Mouse (Mus musculus) liver, embryonic 14.5 days (tissue): ENCODE measurements at regions not wholly inside any gene's neighbourhood (a gene's known extent, or its start where the extent isn't known, plus 50 kb on each side); places are given as distances from the start of the nearest gene placed in this dataset.

ENCODE experiments used
- ATAC-seq: fragments of 200-750 bp; cut with Nextera tagmentation; 2 replicates; pipeline ENCODE4 v1.8.0; 2017; ENCODE audit warnings: moderate number of reproducible peaks, mild to moderate bottlenecking, moderate library complexity; ENCODE audit not compliant: insufficient read depth
- DNase-seq, 3 experiments: peaks; one replicate each; pipeline ENCODE4 v3.0.0-alpha.2; 2012 to 2013; ENCODE audit warnings: low read depth in 3 of 3, low spot score in 3 of 3
- H3K27ac ChIP-seq: fragments of 300-500 bp; sonication (generic); 2 replicates; pipeline ENCODE4 v1.5.1; 2014; ENCODE audit warnings: moderate library complexity, mild to moderate bottlenecking, control low read depth, inconsistent platforms
- H3K27me3 ChIP-seq: fragments of 300-500 bp; sonication (generic); 2 replicates; pipeline ENCODE4 v1.6.1; 2014; ENCODE audit warnings: mild to moderate bottlenecking, low read length, moderate library complexity; ENCODE audit not compliant: control insufficient read depth, insufficient read depth
- H3K36me3 ChIP-seq: fragments of 300-500 bp; sonication (generic); replicated peaks from 2 replicates; pipeline ENCODE4 v1.6.1; 2014; ENCODE audit warnings: low read depth; ENCODE audit not compliant: control insufficient read depth, insufficient read depth
- H3K4me1 ChIP-seq, 2 experiments: fragments of 200-500 bp in 1 of 2; fragments of 300-500 bp in 1 of 2; sonication (generic) in 1 of 2; replicated peaks; 2 replicates each; pipeline ENCODE4 v1.6.1; 2012 to 2014; ENCODE audit warnings: antibody characterized with exemption in 1 of 2, inconsistent platforms in 1 of 2, low read length in 1 of 2; ENCODE audit not compliant: control insufficient read depth in 2 of 2, insufficient read depth in 2 of 2
- H3K4me2 ChIP-seq: fragments of 300-500 bp; sonication (generic); 2 replicates; pipeline ENCODE4 v1.6.1; 2014; ENCODE audit warnings: low read depth, mild to moderate bottlenecking, control low read depth, moderate library complexity
- H3K4me3 ChIP-seq, 2 experiments: fragments of 200-500 bp in 1 of 2; fragments of 300-500 bp in 1 of 2; sonication (generic) in 1 of 2; 2 replicates each; pipeline ENCODE4 v1.5.1; 2012 to 2014; ENCODE audit warnings: low read depth in 2 of 2, low read length in 2 of 2, mild to moderate bottlenecking in 2 of 2, control low read depth in 1 of 2, inconsistent platforms in 1 of 2, moderate library complexity in 1 of 2; ENCODE audit not compliant: insufficient read depth in 1 of 2
- H3K9ac ChIP-seq: fragments of 300-500 bp; sonication (generic); replicated peaks from 2 replicates; pipeline ENCODE4 v1.6.1; 2014; ENCODE audit warnings: mild to moderate bottlenecking, control low read depth, moderate library complexity
- H3K9me3 ChIP-seq: fragments of 300-500 bp; sonication (generic); 2 replicates; pipeline ENCODE4 v1.6.1; 2016; ENCODE audit warnings: low read length, mixed read lengths; ENCODE audit not compliant: control insufficient read depth
- CTCF ChIP-seq: IDR thresholded peaks from 2 replicates; pipeline ENCODE4 v1.5.1; 2016; ENCODE audit warnings: antibody characterized with exemption, low read depth, control low read depth
- EP300 ChIP-seq: IDR thresholded peaks from 2 replicates; pipeline ENCODE4 v1.6.1; 2016; ENCODE audit warnings: antibody characterized with exemption, low read depth
- WGBS: fragments of 180-500 bp; shearing (Covaris S2); extraction: QIAGEN DNeasy Blood & Tissue Kit; methylation state at CpG from one replicate; pipeline ENCODE4 v1.1.7; 2014; ENCODE audit not compliant: insufficient replicate concordance; 5-methylcytosine and 5-hydroxymethylcytosine counted together

GRCm38 (mm10) chr11:93719141-93719540, 166.4 kb downstream of the Utp18 start:
- Histone ChIP-seq H3K4me2 (no peak overlapping the region), H3K27ac (no peak overlapping the region), H3K27me3 (no peaks in the 10 kb centered on the region), H3K4me3 (no peak overlapping the region), H3K4me1 (no peaks in the 10 kb centered on the region), H3K36me3 (no peaks in the 10 kb centered on the region), H3K9ac (no peak overlapping the region), H3K9me3 (no peaks in the 10 kb centered on the region)
- ATAC-seq (no peak), DNase-seq (no peak)
- no peak for TF ChIP-seq CTCF
- no peak for TF ChIP-seq EP300
- WGBS: 60% methylated on average over 2 of the region's 2 CpGs

- ATAC-seq: no peak
- Histone ChIP-seq H3K4me3 (no peak overlapping the region), H3K4me1 (no peaks in the 10 kb centered on the region), H3K9ac (no peak overlapping the region), H3K4me2 (no peak overlapping the region), H3K27me3 (no peaks in the 10 kb centered on the region), H3K27ac (no peak overlapping the region), H3K36me3 (no peaks in the 10 kb centered on the region), H3K9me3 (no peaks in the 10 kb centered on the region)
- DNase-seq: no peak
- TF ChIP-seq EP300 (no peak), CTCF (no peak)
- WGBS: 45% methylated on average over 4 of the region's 4 CpGs
Observed at GRCm38 (mm10) chr11:93709686-93710085, 175.9 kb downstream of the Utp18 start.

GRCm38 (mm10) chr11:93696982-93697541, 188.5 kb downstream of the Utp18 start:
- 75% methylated on average over 8 of the region's 8 CpGs for WGBS
- DNase-seq: no peak

GRCm38 (mm10) chr11:93696096-93696890, 189.3 kb downstream of the Utp18 start:
- H3K27ac ChIP-seq: no peak overlapping the region
- no peaks in the 10 kb centered on the region for H3K9me3 ChIP-seq
- H3K4me3 ChIP-seq: no peak overlapping the region
- H3K9ac ChIP-seq: no peak overlapping the region
- no peaks in the 10 kb centered on the region for H3K4me1 ChIP-seq
- no peaks in the 10 kb centered on the region for H3K36me3 ChIP-seq
- no peak overlapping the region for H3K4me2 ChIP-seq
- no peak for TF ChIP-seq CTCF
- TF ChIP-seq EP300: no peak
- no peak for DNase-seq
- WGBS: 61% methylated on average over 12 of the region's 12 CpGs
- ATAC-seq: no peak
- no peaks in the 10 kb centered on the region for H3K27me3 ChIP-seq

More at GRCm38 (mm10) chr11:93696982-93697541, 188.5 kb downstream of the Utp18 start:
- Histone ChIP-seq H3K36me3 (no peaks in the 10 kb centered on the region), H3K4me3 (no peak overlapping the region), H3K9me3 (no peaks in the 10 kb centered on the region), H3K9ac (no peak overlapping the region), H3K27me3 (no peaks in the 10 kb centered on the region), H3K4me1 (no peaks in the 10 kb centered on the region), H3K4me2 (no peak overlapping the region), H3K27ac (no peak overlapping the region)
- TF ChIP-seq EP300 (no peak), CTCF (no peak)
- no peak for ATAC-seq

- WGBS: 31% methylated on average over 5 of the region's 5 CpGs
- Histone ChIP-seq H3K4me3 (no peak overlapping the region), H3K27me3 (no peaks in the 10 kb centered on the region), H3K36me3 (no peaks in the 10 kb centered on the region), H3K4me2 (no peak overlapping the region), H3K9me3 (no peaks in the 10 kb centered on the region), H3K9ac (no peak overlapping the region), H3K4me1 (no peaks in the 10 kb centered on the region), H3K27ac (no peak overlapping the region)
- ATAC-seq (no peak), DNase-seq (no peak)
- no peak for TF ChIP-seq EP300
- no peak for TF ChIP-seq CTCF
Observed at GRCm38 (mm10) chr11:93683691-93684090, 201.9 kb downstream of the Utp18 start.
